Mouse (Mus musculus) bone marrow macrophage, adult 2 months (primary cell): Measurements from ENCODE around the gene Fhl5. TPM values are rescaled to one million over a fixed set of nuclear protein-coding genes. Genes with fewer than 3 reads are reported as not detected.

Experiments used
- H3K27ac ChIP-seq: 2 replicates; pipeline ENCODE4 v1.5.1; 2012; ENCODE audit warnings: low read depth, low read length; ENCODE audit not compliant: insufficient read depth
- H3K4me1 ChIP-seq: 2 replicates; pipeline ENCODE4 v1.6.1; 2012; ENCODE audit warnings: low read length; ENCODE audit not compliant: control insufficient read depth, insufficient read depth
- H3K4me3 ChIP-seq: 2 replicates; pipeline ENCODE4 v1.5.1; 2012; ENCODE audit warnings: mild to moderate bottlenecking, low read length, moderate library complexity; ENCODE audit not compliant: insufficient read depth
- CTCF ChIP-seq: IDR thresholded peaks from 2 replicates; pipeline ENCODE4 v1.5.1; 2012; ENCODE audit warnings: low read depth, mild to moderate bottlenecking, low read length, moderate library complexity
- POLR2A ChIP-seq: IDR thresholded peaks from 2 replicates; pipeline ENCODE4 v1.6.1; 2012; ENCODE audit warnings: mild to moderate bottlenecking, low read depth, low read length, borderline replicate concordance
- polyA plus RNA-seq: library from polyadenylated mRNA; stranded (reverse); fragments of >200 nt; gene quantifications from 2 replicates; pipeline ENCODE4 v1.2.4, GENCODE M21; 2012; ENCODE audit not compliant: missing spikeins, insufficient read depth, insufficient read length

The Fhl5 gene
- polyA plus RNA-seq, 1 experiment: not detected

DNA sequence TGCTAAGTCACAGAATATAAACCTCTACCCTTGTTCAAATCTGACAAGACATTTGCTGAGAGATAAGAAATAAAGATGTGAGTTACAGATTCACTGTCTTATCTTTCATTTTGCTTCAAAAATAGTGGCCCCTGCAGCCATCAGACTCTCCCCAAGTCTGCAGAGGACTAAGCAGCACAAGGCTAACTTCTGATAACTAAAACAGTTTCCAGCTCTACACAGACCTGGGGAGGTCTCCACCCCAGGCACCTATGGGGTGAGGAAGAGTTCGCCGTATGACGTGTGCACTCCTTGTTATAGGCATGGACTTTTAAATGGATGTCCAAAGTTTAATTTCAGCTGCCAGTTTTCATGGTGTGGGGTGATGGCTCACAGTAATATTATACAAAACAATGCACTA, 10.1 kb downstream of the Fhl5 start:
- H3K4me3 ChIP-seq: no peak overlapping the region
- no peaks in the 10 kb centered on the region for H3K4me1 ChIP-seq
- no peak overlapping the region for H3K27ac ChIP-seq
- TF ChIP-seq CTCF (no peak), POLR2A (no peak)

DNA sequence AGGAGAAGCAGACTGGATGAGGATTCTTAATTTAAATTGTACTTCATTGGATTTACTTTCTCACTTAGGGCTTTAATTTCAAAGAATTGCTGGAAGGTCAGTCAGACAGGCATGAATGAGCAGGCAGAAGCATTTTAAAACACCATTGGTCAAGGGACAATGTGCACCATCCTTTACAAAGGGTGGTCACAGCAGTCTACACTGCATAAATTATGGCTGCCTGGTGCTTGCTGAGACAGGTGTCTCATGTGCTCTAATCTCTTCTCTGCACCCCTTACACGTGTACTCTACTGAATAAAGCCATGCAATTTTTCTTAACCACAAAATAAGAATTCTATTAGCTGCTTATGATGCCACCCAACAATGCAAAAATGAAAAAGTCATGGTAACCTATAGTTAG, 15.1 kb downstream of the Fhl5 start:
- no peaks in the 10 kb centered on the region for H3K4me1 ChIP-seq
- H3K27ac ChIP-seq: no peak overlapping the region
- H3K4me3 ChIP-seq: no peak overlapping the region
- no peak for TF ChIP-seq CTCF
- TF ChIP-seq POLR2A: no peak

DNA sequence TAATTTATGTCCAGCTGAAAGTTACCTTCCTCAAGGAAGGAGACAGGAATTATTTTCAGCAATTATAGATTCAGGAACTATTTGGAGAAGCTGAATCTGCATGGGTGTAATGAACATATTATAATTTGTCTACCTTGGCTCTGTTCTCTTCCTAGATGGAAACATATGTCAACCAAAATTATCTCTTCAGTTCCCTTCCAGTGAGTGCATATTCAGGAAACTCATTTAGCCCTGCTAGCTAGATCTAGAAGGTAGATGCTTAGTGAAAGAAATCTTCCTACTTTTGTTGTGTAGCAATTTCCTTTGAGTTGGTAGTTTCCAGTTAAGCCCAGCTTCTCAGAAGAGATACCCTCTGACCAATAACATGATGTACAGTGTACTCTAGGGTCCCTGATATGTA, 20.7 kb downstream of the Fhl5 start:
- Histone ChIP-seq H3K4me3 (no peak overlapping the region), H3K27ac (no peak overlapping the region), H3K4me1 (no peaks in the 10 kb centered on the region)
- TF ChIP-seq CTCF (no peak), POLR2A (no peak)

DNA sequence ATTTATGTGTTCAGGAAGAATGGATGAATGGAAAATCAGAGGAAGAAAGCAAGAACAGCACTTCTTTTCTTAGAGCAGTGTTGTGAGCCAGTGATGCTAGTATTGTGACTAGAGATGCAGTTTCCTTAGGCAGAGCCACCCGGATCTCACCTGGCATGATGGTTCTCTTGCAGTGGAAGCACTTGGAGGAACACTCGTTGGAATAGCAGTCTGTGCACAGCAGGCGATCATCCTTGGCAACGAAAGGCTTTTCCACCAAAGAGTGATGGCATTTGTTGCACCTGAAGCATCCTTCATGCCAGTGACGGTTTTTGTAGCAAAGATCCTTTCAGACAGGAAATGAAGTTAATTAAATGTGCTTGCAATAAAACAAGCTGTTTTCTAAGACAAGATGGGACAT, 29.2 kb downstream of the Fhl5 start:
- no peak overlapping the region for H3K27ac ChIP-seq
- no peak overlapping the region for H3K4me3 ChIP-seq
- no peaks in the 10 kb centered on the region for H3K4me1 ChIP-seq
- no peak for TF ChIP-seq POLR2A

DNA sequence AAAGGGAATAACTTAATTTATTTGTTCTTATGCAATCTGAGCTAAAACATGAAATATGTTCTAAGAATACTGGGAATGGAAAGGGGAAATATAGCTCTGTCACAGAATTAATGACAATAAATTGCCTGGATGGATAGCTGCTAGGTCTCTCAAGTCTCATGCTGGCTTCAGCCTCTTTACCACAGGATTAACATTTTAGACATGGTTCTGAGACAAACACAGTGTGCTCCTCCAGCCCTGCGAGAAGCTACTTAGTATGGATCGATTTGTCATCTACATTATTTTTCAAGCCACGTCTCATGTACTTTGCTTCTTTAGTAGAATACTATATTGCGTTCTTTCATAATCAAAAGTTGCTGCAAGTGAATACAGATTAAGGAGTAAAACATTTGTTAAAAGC, 36.5 kb downstream of the Fhl5 start:
- no peak overlapping the region for H3K4me3 ChIP-seq
- H3K4me1 ChIP-seq: no peaks in the 10 kb centered on the region

DNA sequence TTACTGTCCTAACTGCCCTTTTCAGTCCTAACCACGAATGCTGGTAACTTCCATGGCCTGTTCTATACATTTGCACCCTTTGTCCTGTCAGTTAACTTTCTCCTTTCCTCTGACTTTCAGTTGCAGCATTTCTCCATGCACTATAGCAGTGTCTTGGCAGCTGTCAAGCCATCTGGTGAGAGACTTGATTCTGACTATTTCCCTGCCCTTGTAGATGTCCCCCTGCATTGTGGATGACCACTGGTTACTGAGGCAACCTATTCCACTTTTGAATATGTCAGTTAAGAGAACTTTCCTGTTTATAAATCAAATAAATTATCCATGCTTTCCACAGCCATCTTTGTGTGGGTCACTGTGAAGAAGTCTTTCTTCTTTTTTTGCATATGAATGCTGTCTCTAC, 45.4 kb downstream of the Fhl5 start:
- TF ChIP-seq CTCF: no peak
- TF ChIP-seq POLR2A: no peak
- H3K4me1 ChIP-seq: no peaks in the 10 kb centered on the region
- H3K27ac ChIP-seq: no peak overlapping the region
- no peak overlapping the region for H3K4me3 ChIP-seq

More for the DNA sequence above, 36.5 kb downstream of the Fhl5 start:
- TF ChIP-seq POLR2A: no peak
- TF ChIP-seq CTCF: no peak
- H3K27ac ChIP-seq: no peak overlapping the region

DNA sequence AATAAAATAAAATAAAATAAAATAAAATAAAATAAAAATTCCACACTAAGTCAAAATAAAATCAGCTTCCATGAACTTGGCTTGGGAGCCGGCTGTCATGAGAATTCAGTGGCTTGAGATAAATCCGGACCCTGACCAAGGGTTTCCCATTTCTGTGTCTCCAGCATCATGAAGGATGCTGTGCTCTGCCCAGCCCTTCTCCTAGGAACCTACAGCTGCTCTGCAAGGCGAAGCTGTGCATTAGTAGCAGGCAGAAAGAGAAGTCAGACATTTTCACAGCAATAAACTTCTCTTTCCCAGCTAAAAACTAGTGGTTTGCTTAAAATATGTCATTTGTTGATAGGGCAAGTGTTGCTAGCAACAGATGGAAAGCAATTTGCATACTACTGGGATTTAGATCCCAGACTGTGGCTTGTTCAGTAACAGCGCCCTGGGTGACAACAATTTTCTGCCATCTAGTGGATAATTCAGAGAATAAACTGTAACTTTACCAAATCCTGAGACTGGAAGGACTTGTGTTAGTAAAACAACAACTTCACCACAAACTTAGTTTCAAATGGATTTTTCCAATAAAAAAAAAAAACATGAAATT, 63.0 kb downstream of the Fhl5 start:
- H3K4me1 ChIP-seq: no peaks in the 10 kb centered on the region
- H3K27ac ChIP-seq: no peak overlapping the region
- no peak overlapping the region for H3K4me3 ChIP-seq
- TF ChIP-seq CTCF (no peak), POLR2A (no peak)

Other genes with a start within 250 kb of the Fhl5 start
- 23.4 and 24.2 TPM in 2 replicates for gene Ufl1, start 38.9 kb upstream of the Fhl5 start, polyA plus RNA-seq